Mouse (Mus musculus): ENCODE data around the gene Sdc1. TPM values are rescaled to one million over a fixed set of nuclear protein-coding genes. Genes with fewer than 3 reads are reported as not detected.
A peak's percentile ranks its signal among the peaks of the same experiment; 100 is the strongest.

Gene Sdc1
- polyA plus RNA-seq, 2 experiments = 15.8 to 16.8 TPM

- ATAC-seq (ENCODE audit: insufficient read depth) (no peak), DNase-seq (ENCODE audit: low read depth in 3 of 3, low spot score in 3 of 3) (no peak)
- Histone ChIP-seq H3K4me2 (ENCODE audit: low read depth) (no peak overlapping the region), H3K9me3 (ENCODE audit: control insufficient read depth, low read length) (no peaks in the 10 kb centered on the region), H3K4me1 (replicated peaks; ENCODE audit: control insufficient read depth in 2 of 2, insufficient read depth in 2 of 2, low read length in 1 of 2) (no peaks in the 10 kb centered on the region), H3K36me3 (replicated peaks; ENCODE audit: control insufficient read depth, insufficient read depth, low read depth) (peaks cover 12% of the 10 kb centered on the region; the same call in 1 of the 2 replicates), H3K27me3 (ENCODE audit: control insufficient read depth, insufficient read depth, low read length) (no peaks in the 10 kb centered on the region), H3K27ac (no peak overlapping the region), H3K9ac (replicated peaks) (no peak overlapping the region), H3K4me3 (ENCODE audit: insufficient read depth in 1 of 2, low read depth in 2 of 2, low read length in 2 of 2) (no peak overlapping the region)
- WGBS (ENCODE audit: insufficient replicate concordance) = 91% methylated on average over 3 of the region's 3 CpGs
- TF ChIP-seq CTCF (IDR thresholded peaks at IDR 0.05; ENCODE audit: low read depth) (peak; percentile 54), EP300 (IDR thresholded peaks at IDR 0.05; ENCODE audit: low read depth) (no peak)
Observed at GRCm38 (mm10) chr12:8758029-8758428, 13.1 kb upstream of the Sdc1 start.

DNA sequence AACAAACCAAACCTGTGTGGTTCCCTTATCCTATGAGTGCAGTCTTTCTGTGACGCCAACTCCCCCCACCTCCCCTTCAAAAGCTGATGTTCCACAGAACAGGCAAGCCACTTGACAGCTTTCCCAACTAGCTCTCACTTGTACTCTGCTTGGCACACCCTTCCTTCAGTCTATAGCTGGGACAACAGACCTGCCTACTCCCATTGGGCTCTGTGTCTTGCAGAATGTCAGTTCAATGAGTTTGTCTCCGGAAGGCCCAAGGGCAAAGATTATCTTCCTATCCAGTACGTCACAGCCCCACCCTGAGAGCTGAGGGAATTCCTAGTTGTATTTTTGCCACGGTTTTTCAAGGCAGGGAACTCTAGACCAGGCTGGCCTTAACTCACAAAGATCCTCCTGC lies 12.0 kb upstream of the Sdc1 start:
- Histone ChIP-seq H3K4me3 (ENCODE audit: insufficient read depth in 1 of 2, low read depth in 2 of 2, low read length in 2 of 2) (no peak overlapping the region), H3K4me1 (replicated peaks; ENCODE audit: control insufficient read depth in 2 of 2, insufficient read depth in 2 of 2, low read length in 1 of 2) (no peaks in the 10 kb centered on the region), H3K4me2 (ENCODE audit: low read depth) (no peak overlapping the region), H3K27ac (no peak overlapping the region), H3K27me3 (ENCODE audit: control insufficient read depth, insufficient read depth, low read length) (no peaks in the 10 kb centered on the region), H3K36me3 (replicated peaks; ENCODE audit: control insufficient read depth, insufficient read depth, low read depth) (peaks cover 3% of the 10 kb centered on the region; the same call in 1 of the 2 replicates), H3K9ac (replicated peaks) (no peak overlapping the region), H3K9me3 (ENCODE audit: control insufficient read depth, low read length) (no peaks in the 10 kb centered on the region)
- ATAC-seq (ENCODE audit: insufficient read depth) = no peak
- 48% methylated on average over 4 of the region's 4 CpGs for WGBS (ENCODE audit: insufficient replicate concordance)
- no peak for TF ChIP-seq CTCF (IDR thresholded peaks at IDR 0.05; ENCODE audit: low read depth)
- no peak for TF ChIP-seq EP300 (IDR thresholded peaks at IDR 0.05; ENCODE audit: low read depth)
- DNase-seq (ENCODE audit: low read depth in 3 of 3, low spot score in 3 of 3) = no peak

GRCm38 (mm10) chr12:8759779-8760178 lies 11.3 kb upstream of the Sdc1 start:
- 84% methylated on average over 6 of the region's 6 CpGs for WGBS (ENCODE audit: insufficient replicate concordance)
- TF ChIP-seq CTCF (IDR thresholded peaks at IDR 0.05; ENCODE audit: low read depth) = no peak
- TF ChIP-seq EP300 (IDR thresholded peaks at IDR 0.05; ENCODE audit: low read depth) = no peak
- ATAC-seq (ENCODE audit: insufficient read depth) (no peak), DNase-seq (ENCODE audit: low read depth in 3 of 3, low spot score in 3 of 3) (no peak)
- no peaks in the 10 kb centered on the region for H3K27me3 ChIP-seq (ENCODE audit: control insufficient read depth, insufficient read depth, low read length)
- no peaks in the 10 kb centered on the region for H3K9me3 ChIP-seq (ENCODE audit: control insufficient read depth, low read length)
- H3K4me3 ChIP-seq (ENCODE audit: insufficient read depth in 1 of 2, low read depth in 2 of 2, low read length in 2 of 2) = no peak overlapping the region
- H3K27ac ChIP-seq = no peak overlapping the region
- no peak overlapping the region for H3K9ac ChIP-seq (replicated peaks)
- no peaks in the 10 kb centered on the region for H3K36me3 ChIP-seq (replicated peaks; ENCODE audit: control insufficient read depth, insufficient read depth, low read depth)
- no peak overlapping the region for H3K4me2 ChIP-seq (ENCODE audit: low read depth)
- no peaks in the 10 kb centered on the region for H3K4me1 ChIP-seq (replicated peaks; ENCODE audit: control insufficient read depth in 2 of 2, insufficient read depth in 2 of 2, low read length in 1 of 2)

- 65% methylated on average over 6 of the region's 6 CpGs for WGBS (ENCODE audit: insufficient replicate concordance)
- H3K27ac ChIP-seq = no peak overlapping the region
- no peaks in the 10 kb centered on the region for H3K36me3 ChIP-seq (replicated peaks; ENCODE audit: control insufficient read depth, insufficient read depth, low read depth)
- TF ChIP-seq CTCF (IDR thresholded peaks at IDR 0.05; ENCODE audit: low read depth) (no peak), EP300 (IDR thresholded peaks at IDR 0.05; ENCODE audit: low read depth) (no peak)
- H3K4me1 ChIP-seq (replicated peaks; ENCODE audit: control insufficient read depth in 2 of 2, insufficient read depth in 2 of 2, low read length in 1 of 2) = no peaks in the 10 kb centered on the region
- H3K9ac ChIP-seq (replicated peaks) = no peak overlapping the region
- DNase-seq (ENCODE audit: low read depth in 3 of 3, low spot score in 3 of 3) (no peak), ATAC-seq (ENCODE audit: insufficient read depth) (no peak)
- H3K4me2 ChIP-seq (ENCODE audit: low read depth) = no peak overlapping the region
- no peaks in the 10 kb centered on the region for H3K9me3 ChIP-seq (ENCODE audit: control insufficient read depth, low read length)
- no peaks in the 10 kb centered on the region for H3K27me3 ChIP-seq (ENCODE audit: control insufficient read depth, insufficient read depth, low read length)
- H3K4me3 ChIP-seq (ENCODE audit: insufficient read depth in 1 of 2, low read depth in 2 of 2, low read length in 2 of 2) = no peak overlapping the region
Observed at GRCm38 (mm10) chr12:8760561-8760960, 10.6 kb upstream of the Sdc1 start.

DNA sequence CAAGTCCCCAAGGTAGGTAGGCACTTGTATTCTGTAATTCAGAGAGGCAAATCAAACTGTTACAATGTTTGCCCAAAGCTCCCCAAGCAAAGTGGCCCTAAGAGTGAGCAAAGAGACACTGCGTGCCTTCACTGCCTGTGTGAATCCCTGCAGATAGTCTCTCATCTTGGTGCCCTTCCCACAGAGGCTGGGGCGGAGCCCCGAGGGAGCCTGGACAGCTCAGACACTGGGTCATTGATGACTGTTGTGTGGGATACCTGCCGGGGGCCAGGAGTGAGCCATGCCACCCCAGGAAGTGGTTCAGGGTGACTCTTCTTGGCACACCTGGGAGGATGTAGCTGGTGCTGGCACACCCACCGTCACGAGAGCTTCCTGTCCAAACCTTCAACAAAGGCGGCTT lies 10.1 kb upstream of the Sdc1 start:
- H3K27me3 ChIP-seq (ENCODE audit: control insufficient read depth, insufficient read depth, low read length) = no peaks in the 10 kb centered on the region
- no peak for TF ChIP-seq EP300 (IDR thresholded peaks at IDR 0.05; ENCODE audit: low read depth)
- TF ChIP-seq CTCF (IDR thresholded peaks at IDR 0.05; ENCODE audit: low read depth) = no peak
- DNase-seq (ENCODE audit: low read depth in 3 of 3, low spot score in 3 of 3) = no peak
- no peak overlapping the region for H3K9ac ChIP-seq (replicated peaks)
- H3K4me2 ChIP-seq (ENCODE audit: low read depth) = no peak overlapping the region
- 50% methylated on average over 7 of the region's 7 CpGs for WGBS (ENCODE audit: insufficient replicate concordance)
- H3K4me3 ChIP-seq (ENCODE audit: insufficient read depth in 1 of 2, low read depth in 2 of 2, low read length in 2 of 2) = no peak overlapping the region
- no peaks in the 10 kb centered on the region for H3K36me3 ChIP-seq (replicated peaks; ENCODE audit: control insufficient read depth, insufficient read depth, low read depth)
- H3K9me3 ChIP-seq (ENCODE audit: control insufficient read depth, low read length) = no peaks in the 10 kb centered on the region
- H3K4me1 ChIP-seq (replicated peaks; ENCODE audit: control insufficient read depth in 2 of 2, insufficient read depth in 2 of 2, low read length in 1 of 2) = no peaks in the 10 kb centered on the region
- H3K27ac ChIP-seq = no peak overlapping the region
- ATAC-seq (ENCODE audit: insufficient read depth) = no peak
